15 mouse cellular contexts compared by ENCODE assay signal in genomic region chr19:43606552-43607530, GRCm38 (mm10). TPM values are rescaled to one million over a fixed set of nuclear protein-coding genes. Genes with fewer than 3 reads are reported as not detected.
DNase-seq lines count a peak whose midpoint lies in the region; ATAC-seq and TF ChIP-seq lines count a peak whose summit lies in the region.
"Had no signal": no experiment of that assay in that cellular context is flagged by ENCODE, and none has a peak within 500 bp of the region (broad histone marks: within the 10 kb centered on the region; RNA-seq: fewer than 3 reads in every experiment).

No protein-coding gene starts in this region.

- DNase-seq in hindbrain, embryonic 10.5 days (ENCODE audit: low spot score), result peak; percentile 47
- DNase-seq in hindbrain, postnatal 0 days (ENCODE audit: low spot score), result no peak
- peak; percentile 45 for DNase-seq in ZHBTc4 (ENCODE audit: low read depth, low spot score)
- no peak for DNase-seq in liver, embryonic 13.5 days
- no peak for DNase-seq in adrenal gland, adult 2 months
- DNase-seq: cerebellum, adult 2 months had no signal

- peaks cover 14% of the 10 kb centered on the region for H3K4me1 ChIP-seq in hindbrain, embryonic 10.5 days (replicated peaks)
- H3K4me1 ChIP-seq in hindbrain, postnatal 0 days (ENCODE audit: insufficient read depth, low read length), result no peaks in the 10 kb centered on the region
- H3K4me1 ChIP-seq in ES-Bruce4 (ENCODE audit: control insufficient read depth, insufficient read depth, low read length), result peaks cover 2% of the 10 kb centered on the region
- no peaks in the 10 kb centered on the region for H3K4me1 ChIP-seq in liver, embryonic 13.5 days (replicated peaks)
- H3K4me1 ChIP-seq: embryonic facial prominence, embryonic 12.5 days; hindbrain, embryonic 15.5 days had no signal

- no peak for TF ChIP-seq EP300 in ES-Bruce4 (IDR thresholded peaks at IDR 0.05; ENCODE audit: insufficient read depth, low read depth, low read length)

- H3K9ac ChIP-seq in hindbrain, postnatal 0 days (replicated peaks; ENCODE audit: low read length), result no peak overlapping the region
- H3K9ac ChIP-seq in ES-Bruce4 (ENCODE audit: low read depth, poor library complexity, severe bottlenecking), result no peak overlapping the region
- no peak overlapping the region for H3K9ac ChIP-seq in liver, embryonic 13.5 days
- H3K9ac ChIP-seq: embryonic facial prominence, embryonic 12.5 days; hindbrain, embryonic 15.5 days; liver, embryonic 14.5 days had no signal

- H3K4me3 ChIP-seq in hindbrain, embryonic 10.5 days, result no peak overlapping the region
- H3K4me3 ChIP-seq in hindbrain, postnatal 0 days (ENCODE audit: low read length), result no peak overlapping the region
- peak overlapping the region; percentile 26 for H3K4me3 ChIP-seq in ES-Bruce4 (ENCODE audit: low read depth, low read length)
- no peak overlapping the region for H3K4me3 ChIP-seq in liver, embryonic 13.5 days (replicated peaks)
- H3K4me3 ChIP-seq: embryonic facial prominence, embryonic 12.5 days; hindbrain, embryonic 15.5 days had no signal

- no peaks in the 10 kb centered on the region for H3K9me3 ChIP-seq in hindbrain, embryonic 10.5 days
- no peaks in the 10 kb centered on the region for H3K9me3 ChIP-seq in hindbrain, postnatal 0 days (ENCODE audit: low read length)
- H3K9me3 ChIP-seq in ES-Bruce4 (replicated peaks; ENCODE audit: control insufficient read depth, insufficient read depth, low read length, poor library complexity, severe bottlenecking), result no peaks in the 10 kb centered on the region
- H3K9me3 ChIP-seq in liver, embryonic 13.5 days (replicated peaks), result no peaks in the 10 kb centered on the region
- H3K9me3 ChIP-seq: embryonic facial prominence, embryonic 12.5 days; hindbrain, embryonic 15.5 days had no signal

- no peak for ATAC-seq in hindbrain, postnatal 0 days
- ATAC-seq in liver, embryonic 13.5 days (ENCODE audit: low read depth), result no peak
- ATAC-seq in frontal cortex, adult (ENCODE audit: low TSS enrichment), result no peak
- ATAC-seq: forebrain, embryonic 16.5 days had no signal

- TF ChIP-seq CTCF in hindbrain, postnatal 0 days (IDR thresholded peaks at IDR 0.05; ENCODE audit: low read depth), result no peak
- TF ChIP-seq CTCF in ES-Bruce4 (IDR thresholded peaks at IDR 0.05; ENCODE audit: low read depth, low read length), result no peak

- peaks cover 100% of the 10 kb centered on the region for H3K27me3 ChIP-seq in hindbrain, embryonic 10.5 days (ENCODE audit: insufficient read depth, poor library complexity, severe bottlenecking)
- H3K27me3 ChIP-seq in hindbrain, postnatal 0 days (ENCODE audit: insufficient read depth, low read length), result peaks cover 86% of the 10 kb centered on the region
- H3K27me3 ChIP-seq in ES-Bruce4 (ENCODE audit: control insufficient read depth, insufficient read depth, low read length, poor library complexity, severe bottlenecking), result peaks cover 31% of the 10 kb centered on the region
- H3K27me3 ChIP-seq in liver, embryonic 13.5 days, result peaks cover 99% of the 10 kb centered on the region
- H3K27me3 ChIP-seq: CH12.LX had no signal

- no peaks in the 10 kb centered on the region for H3K36me3 ChIP-seq in hindbrain, embryonic 10.5 days
- no peaks in the 10 kb centered on the region for H3K36me3 ChIP-seq in hindbrain, postnatal 0 days (ENCODE audit: insufficient read depth, low read length)
- H3K36me3 ChIP-seq in ES-Bruce4 (ENCODE audit: control insufficient read depth, insufficient read depth, low read length, poor library complexity, severe bottlenecking), result no peaks in the 10 kb centered on the region
- no peaks in the 10 kb centered on the region for H3K36me3 ChIP-seq in liver, embryonic 13.5 days
- H3K36me3 ChIP-seq: embryonic facial prominence, embryonic 12.5 days; hindbrain, embryonic 15.5 days had no signal

- no peak overlapping the region for H3K4me2 ChIP-seq in hindbrain, postnatal 0 days (ENCODE audit: low read depth, low read length)
- H3K4me2 ChIP-seq in liver, embryonic 13.5 days, result 0 out of 2 replicates have a peak overlapping the region, but pooled peaks have one; percentile 5
- H3K4me2 ChIP-seq: embryonic facial prominence, embryonic 12.5 days; hindbrain, embryonic 15.5 days had no signal

- under 1% methylated on average over 40 of the region's 40 CpGs for WGBS in hindbrain, embryonic 10.5 days
- WGBS in hindbrain, postnatal 0 days, result under 1% methylated on average over 40 of the region's 40 CpGs
- WGBS in liver, embryonic 13.5 days (ENCODE audit: insufficient replicate concordance), result 1% methylated on average over 40 of the region's 40 CpGs

- TF ChIP-seq POLR2A in ES-Bruce4 (IDR thresholded peaks at IDR 0.05; ENCODE audit: insufficient read depth, low read length), result no peak

- H3K27ac ChIP-seq in hindbrain, embryonic 10.5 days, result no peak overlapping the region
- H3K27ac ChIP-seq in hindbrain, postnatal 0 days, result no peak overlapping the region
- H3K27ac ChIP-seq in ES-Bruce4 (ENCODE audit: insufficient read depth, low read length), result no peak overlapping the region
- H3K27ac ChIP-seq in liver, embryonic 13.5 days, result no peak overlapping the region
- H3K27ac ChIP-seq: embryonic facial prominence, embryonic 12.5 days; hindbrain, embryonic 15.5 days; liver, embryonic 14.5 days had no signal

RNA-seq across cellular contexts. Expression of gene Nkx2-3, which starts 5.3 kb away (rescaled TPM):
- 0.56 and 1.0 TPM in 2 replicates for polyA plus RNA-seq in hindbrain, embryonic 10.5 days (2016; fragmentation: Nextera tagmentation; extraction: Ambion mirVana)
- not detected in 2 replicates for total RNA-seq in hindbrain, postnatal 0 days (2014; rRNA removed)
- polyA plus RNA-seq in hindbrain, postnatal 0 days (2015; fragmentation: Nextera tagmentation; extraction: Ambion mirVana), result not detected in 2 replicates
- polyA plus RNA-seq in ES-Bruce4 (2011; ENCODE audit: insufficient read depth, insufficient read length, low read depth, missing spikeins), result not detected in 2 replicates
- polyA plus RNA-seq in liver, embryonic 13.5 days (2015; fragmentation: Nextera tagmentation; extraction: Ambion mirVana), result 0.21 and 0.23 TPM in 2 replicates
- total RNA-seq in adrenal gland, adult 2 months (2021), result not detected
- polyA plus RNA-seq in adrenal gland, adult 2 months (2012; rRNA removed), result not detected in 2 replicates
- total RNA-seq: CH12.LX; gastrocnemius, postnatal 4 days; left cerebral cortex, adult 8-10 months had no signal
- polyA plus RNA-seq: cerebellum, adult 2 months had no signal

Comparison
In these comparisons a context has a peak if more than half of its experiments do, and no peak if none do; other contexts are left out.
1. DNase-seq: peak in hindbrain, embryonic 10.5 days (single experiment) and ZHBTc4 (single experiment); none in hindbrain, postnatal 0 days (single experiment), liver, embryonic 13.5 days (single experiment) and adrenal gland, adult 2 months (single experiment).